Mouse (Mus musculus) heart, embryonic 13.5 days (tissue): ENCODE measurements around the gene Padi6. TPM values are rescaled to one million over a fixed set of nuclear protein-coding genes. Genes with fewer than 3 reads are reported as not detected.

Source experiments
- ATAC-seq: fragments of 200-750 bp; cut with Nextera tagmentation; 2 replicates; pipeline ENCODE4 v1.8.0; 2017; ENCODE audit warnings: moderate TSS enrichment; ENCODE audit not compliant: insufficient number of reproducible peaks, low FRiP score, low TSS enrichment; ENCODE audit errors: extremely low read depth
- H3K27ac ChIP-seq: fragments of 300-500 bp; sonication (generic); replicated peaks from 2 replicates; pipeline ENCODE4 v1.5.1; 2015; ENCODE audit warnings: moderate library complexity, mild to moderate bottlenecking, inconsistent platforms
- H3K27me3 ChIP-seq: fragments of 300-500 bp; sonication (generic); replicated peaks from 2 replicates; pipeline ENCODE4 v1.6.1; 2015; ENCODE audit warnings: mild to moderate bottlenecking, inconsistent platforms
- H3K36me3 ChIP-seq: fragments of 300-500 bp; sonication (generic); 2 replicates; pipeline ENCODE4 v1.6.1; 2015; ENCODE audit warnings: mild to moderate bottlenecking, inconsistent platforms
- H3K4me1 ChIP-seq: fragments of 300-500 bp; sonication (generic); 2 replicates; pipeline ENCODE4 v1.6.1; 2015; ENCODE audit warnings: inconsistent platforms
- H3K4me2 ChIP-seq: fragments of 300-500 bp; sonication (generic); 2 replicates; pipeline ENCODE4 v1.6.1; 2015; ENCODE audit warnings: inconsistent platforms, mild to moderate bottlenecking, moderate library complexity
- H3K4me3 ChIP-seq: fragments of 300-500 bp; sonication (generic); 2 replicates; pipeline ENCODE4 v1.5.1; 2015; ENCODE audit warnings: moderate library complexity, mild to moderate bottlenecking, inconsistent platforms
- H3K9ac ChIP-seq: fragments of 300-500 bp; sonication (generic); 2 replicates; pipeline ENCODE4 v1.6.1; 2015; ENCODE audit warnings: inconsistent platforms, mild to moderate bottlenecking, moderate library complexity
- H3K9me3 ChIP-seq: fragments of 300-500 bp; sonication (generic); 2 replicates; pipeline ENCODE4 v1.6.1; 2016; ENCODE audit warnings: inconsistent platforms
- WGBS: fragments of 180-500 bp; shearing (Covaris S2); methylation state at CpG from one replicate; pipeline ENCODE4 v1.1.7; 2015; ENCODE audit warnings: mixed read lengths; 5-methylcytosine and 5-hydroxymethylcytosine counted together
- polyA plus RNA-seq: library from polyadenylated mRNA; unstranded; fragments of >200 nt; fragmentation: Nextera tagmentation; extraction: Ambion mirVana; gene quantifications from 2 replicates; pipeline ENCODE4 v1.2.1, GENCODE M21; 2015

Gene Padi6
- not detected in 2 replicates for polyA plus RNA-seq

DNA sequence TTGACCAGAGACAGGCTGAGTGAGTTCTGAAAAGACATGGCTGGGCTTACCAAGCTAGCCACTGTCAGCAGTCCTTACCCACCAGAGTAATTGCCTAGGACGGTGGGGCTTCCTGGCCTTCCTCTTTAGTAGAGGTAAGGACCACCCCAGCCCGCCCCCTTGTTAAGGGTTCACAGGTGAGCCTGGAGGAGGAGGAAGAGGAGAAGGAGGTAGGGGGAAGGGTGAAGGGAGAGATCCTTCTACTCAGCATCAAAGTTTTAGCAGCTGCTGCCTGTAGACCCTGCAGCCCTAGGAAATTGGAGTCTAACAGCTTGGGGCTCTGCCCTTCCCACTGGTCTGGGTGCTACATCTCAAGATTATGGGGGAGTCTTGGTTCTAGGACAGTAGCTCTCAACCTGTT lies at the start of gene Padi6:
Gene Padi6, minus strand, starts transcription at position 101 of the 400 bp plus-strand sequence.
- Histone ChIP-seq H3K36me3 (no peaks in the 10 kb centered on the region), H3K4me3 (no peak within 1 kb of the TSS), H3K9me3 (no peaks in the 10 kb centered on the region), H3K27ac (no peak within 1 kb of the TSS), H3K9ac (no peak within 1 kb of the TSS), H3K27me3 (peaks cover 18% of the 10 kb centered on the region; the same call in 1 of the 2 replicates), H3K4me2 (no peak within 1 kb of the TSS), H3K4me1 (peaks cover 10% of the 10 kb centered on the region)
- no peak for ATAC-seq
- WGBS = 52% methylated on average over 2 of the region's 2 CpGs

DNA sequence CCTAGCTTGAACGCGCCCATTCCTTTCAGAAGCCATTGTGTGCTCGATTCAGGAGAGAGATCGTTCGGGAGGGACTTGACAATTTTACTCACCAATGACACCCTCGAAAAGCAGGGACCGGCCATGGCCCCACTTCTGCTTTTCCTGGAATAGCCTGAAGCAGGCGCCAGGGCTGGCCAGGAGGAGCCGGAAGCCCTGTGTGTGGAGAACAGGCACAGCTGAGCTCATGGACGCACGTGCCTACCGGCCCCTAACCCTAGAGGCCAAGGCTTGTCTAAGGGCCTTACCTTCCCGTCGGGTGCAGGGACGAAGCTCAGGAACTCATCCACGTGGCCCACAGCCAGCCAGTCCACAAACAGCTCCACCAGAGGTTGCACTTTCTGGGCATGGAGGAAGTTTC lies 48.6 kb upstream of the Padi6 start:
- Histone ChIP-seq H3K4me3 (no peak overlapping the region), H3K4me1 (peaks cover 15% of the 10 kb centered on the region), H3K27ac (no peak overlapping the region), H3K9me3 (peaks cover 5% of the 10 kb centered on the region; the same call in 1 of the 2 replicates), H3K9ac (no peak overlapping the region), H3K4me2 (no peak overlapping the region), H3K36me3 (no peaks in the 10 kb centered on the region), H3K27me3 (0 out of 2 replicates have a peak, but pooled peaks cover 10% of the 10 kb centered on the region)
- ATAC-seq = no peak
- WGBS = 82% methylated on average over 16 of the region's 16 CpGs

DNA sequence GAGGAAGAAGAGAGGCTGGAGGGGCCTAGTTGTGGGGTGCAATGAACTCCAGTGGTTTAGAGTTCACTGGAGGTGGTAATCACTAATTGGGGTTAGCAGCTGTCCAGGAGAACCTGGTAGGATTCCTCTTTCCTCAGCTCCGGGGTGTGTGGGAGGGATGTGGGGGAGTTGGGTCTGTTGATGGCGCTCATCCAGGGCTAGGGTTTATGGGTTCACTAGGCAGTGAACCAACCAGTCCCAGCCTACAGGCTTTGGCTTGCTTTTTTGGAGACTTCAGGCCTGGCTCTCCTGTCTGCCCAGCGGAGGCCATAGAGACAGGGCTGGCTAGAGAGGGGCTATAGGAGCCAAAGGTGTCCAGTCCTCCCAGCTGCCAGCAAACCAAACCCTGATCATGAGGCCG lies 47.5 kb upstream of the Padi6 start:
- H3K4me1 ChIP-seq = peaks cover 15% of the 10 kb centered on the region
- 76% methylated on average over 4 of the region's 4 CpGs for WGBS

DNA sequence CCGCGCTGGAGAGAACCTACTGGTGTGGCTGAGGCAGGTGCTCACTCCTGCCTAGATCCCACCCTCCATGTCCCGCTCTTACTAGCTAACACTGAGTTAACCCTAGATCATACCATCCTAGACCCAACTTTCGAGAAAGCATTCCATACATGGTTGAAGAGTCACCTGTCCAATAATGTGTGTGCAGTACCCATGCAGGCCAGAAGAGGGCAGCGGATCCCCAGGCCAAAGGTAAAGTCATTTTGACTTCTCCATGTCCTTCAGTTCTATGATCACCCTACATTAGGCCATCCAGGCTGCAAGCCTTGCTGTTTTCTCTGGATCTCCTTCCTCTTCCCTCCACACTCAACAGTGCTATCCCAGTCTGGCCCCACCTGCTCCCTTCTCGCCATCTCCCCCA lies 46.5 kb upstream of the Padi6 start:
- Histone ChIP-seq H3K9me3 (peaks cover 5% of the 10 kb centered on the region; the same call in 1 of the 2 replicates), H3K4me3 (no peak overlapping the region), H3K36me3 (no peaks in the 10 kb centered on the region), H3K27ac (no peak overlapping the region), H3K4me2 (no peak overlapping the region), H3K27me3 (0 out of 2 replicates have a peak, but pooled peaks cover 10% of the 10 kb centered on the region), H3K9ac (no peak overlapping the region), H3K4me1 (peaks cover 15% of the 10 kb centered on the region)
- 46% methylated on average over 6 of the region's 6 CpGs for WGBS
- no peak for ATAC-seq

More for the DNA sequence above, 47.5 kb upstream of the Padi6 start:
- Histone ChIP-seq H3K4me2 (no peak overlapping the region), H3K27me3 (0 out of 2 replicates have a peak, but pooled peaks cover 10% of the 10 kb centered on the region), H3K9ac (0 out of 2 replicates have a peak overlapping the region, but pooled peaks have one; percentile 19), H3K36me3 (no peaks in the 10 kb centered on the region), H3K4me3 (no peak overlapping the region), H3K9me3 (peaks cover 5% of the 10 kb centered on the region; the same call in 1 of the 2 replicates), H3K27ac (no peak overlapping the region)
- ATAC-seq = no peak

DNA sequence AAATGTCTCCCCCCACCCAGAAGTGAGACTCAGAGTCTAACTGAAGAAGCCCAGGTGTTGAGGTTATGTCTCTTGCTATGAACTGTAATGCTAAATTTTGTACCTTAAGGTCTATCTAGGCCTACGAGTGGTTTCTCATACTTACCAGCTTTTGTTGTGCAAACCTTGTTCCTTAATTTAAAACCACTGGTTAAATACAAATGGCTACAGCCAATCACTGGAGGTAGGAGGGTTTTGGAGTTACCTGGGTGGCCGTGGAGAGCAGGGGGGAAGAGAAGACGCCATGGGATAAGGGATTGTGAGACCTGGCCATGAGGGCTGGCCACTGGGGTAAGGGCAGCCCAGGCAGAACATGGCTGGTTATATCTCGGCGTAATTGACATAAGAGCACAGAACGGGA lies 45.8 kb upstream of the Padi6 start:
- ATAC-seq = no peak
- Histone ChIP-seq H3K27ac (no peak overlapping the region), H3K4me3 (no peak overlapping the region), H3K9me3 (peaks cover 5% of the 10 kb centered on the region; the same call in 1 of the 2 replicates), H3K27me3 (0 out of 2 replicates have a peak, but pooled peaks cover 10% of the 10 kb centered on the region), H3K4me2 (no peak overlapping the region), H3K4me1 (peaks cover 15% of the 10 kb centered on the region), H3K9ac (no peak overlapping the region), H3K36me3 (no peaks in the 10 kb centered on the region)
- 76% methylated on average over 6 of the region's 6 CpGs for WGBS

DNA sequence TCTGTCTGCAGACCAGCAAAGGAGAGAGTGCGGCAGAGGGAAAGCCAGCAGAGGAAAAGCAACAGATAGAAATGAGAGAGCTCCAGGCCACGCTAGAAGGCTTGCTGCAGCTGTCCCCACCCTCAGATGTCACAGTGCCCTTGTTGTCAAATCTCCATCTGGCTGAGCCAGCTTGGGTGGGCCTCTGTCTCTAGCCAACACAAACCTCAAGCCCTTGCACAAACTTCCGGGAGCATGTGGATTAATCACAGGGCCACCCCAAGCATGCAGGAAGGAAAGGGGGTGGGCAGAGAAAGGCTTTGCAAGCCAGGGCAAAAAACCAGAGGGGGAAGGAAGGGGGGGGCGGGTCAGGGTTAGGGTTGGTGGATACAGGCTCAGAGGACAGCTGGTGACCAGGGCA lies 45.0 kb upstream of the Padi6 start:
- Histone ChIP-seq H3K27me3 (0 out of 2 replicates have a peak, but pooled peaks cover 4% of the 10 kb centered on the region), H3K4me1 (peaks cover 15% of the 10 kb centered on the region), H3K9me3 (peaks cover 5% of the 10 kb centered on the region; the same call in 1 of the 2 replicates), H3K27ac (no peak overlapping the region), H3K4me2 (no peak overlapping the region), H3K4me3 (no peak overlapping the region), H3K9ac (no peak overlapping the region), H3K36me3 (no peaks in the 10 kb centered on the region)
- ATAC-seq = no peak
- 64% methylated on average over 3 of the region's 4 CpGs for WGBS

DNA sequence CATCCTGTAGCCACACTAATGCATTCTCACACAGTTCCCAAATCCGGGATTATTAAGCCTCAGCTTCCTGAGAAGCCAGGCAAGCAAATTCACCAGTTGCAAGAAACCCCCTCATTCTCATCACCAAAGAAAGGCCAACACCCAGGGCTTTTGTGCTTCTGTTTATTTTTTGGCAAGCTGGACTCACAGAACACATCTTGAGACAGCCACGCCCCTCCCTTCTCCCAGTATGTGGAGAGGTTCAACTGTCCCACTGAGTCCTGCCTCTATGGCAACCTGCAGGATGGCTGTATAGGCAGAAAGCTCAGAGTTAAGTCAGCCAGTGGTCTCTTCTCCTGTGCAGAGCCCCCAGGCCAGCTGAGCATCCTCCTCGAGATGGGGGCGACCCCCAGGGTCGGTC lies 42.8 kb upstream of the Padi6 start:
- H3K9me3 ChIP-seq = peaks cover 9% of the 10 kb centered on the region; the same call in 1 of the 2 replicates
- ATAC-seq = no peak
- H3K27ac ChIP-seq = no peak overlapping the region
- peaks cover 13% of the 10 kb centered on the region for H3K4me1 ChIP-seq
- no peak overlapping the region for H3K4me3 ChIP-seq
- 79% methylated on average over 5 of the region's 5 CpGs for WGBS
- no peaks in the 10 kb centered on the region for H3K36me3 ChIP-seq
- no peaks in the 10 kb centered on the region for H3K27me3 ChIP-seq
- H3K9ac ChIP-seq = no peak overlapping the region
- H3K4me2 ChIP-seq = no peak overlapping the region

DNA sequence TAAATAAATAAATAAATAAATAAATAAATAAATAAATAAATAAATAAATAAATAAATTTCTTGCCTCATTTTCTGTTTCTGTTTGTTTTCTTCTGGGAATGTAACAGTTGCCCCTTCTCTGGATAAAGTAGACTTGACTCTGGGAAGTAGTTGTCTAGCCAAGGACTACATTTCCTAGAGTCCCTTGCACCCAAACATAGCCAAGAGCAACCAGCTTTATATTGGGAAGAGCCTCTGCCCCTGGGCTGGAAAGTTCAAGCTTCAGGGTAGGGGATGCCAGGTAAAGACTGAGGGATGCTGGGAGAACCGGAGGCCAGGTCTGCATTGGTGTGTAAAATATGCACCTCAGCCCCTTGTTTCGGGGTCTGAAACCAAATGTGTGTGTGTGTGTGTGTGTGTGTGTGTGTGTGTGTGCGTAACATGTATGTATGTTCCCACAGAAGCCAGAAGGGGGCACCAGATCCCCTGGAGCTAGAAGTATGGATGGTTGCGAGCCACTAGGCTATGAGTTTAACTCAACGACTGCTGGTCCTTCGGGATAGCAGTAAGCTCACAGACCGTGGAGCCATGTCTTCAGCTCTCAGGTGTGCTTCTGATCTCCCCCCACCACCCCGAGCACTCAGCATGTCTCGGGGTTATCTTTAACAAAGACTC lies 42.0 kb upstream of the Padi6 start:
- no peak for ATAC-seq
- Histone ChIP-seq H3K4me1 (peaks cover 9% of the 10 kb centered on the region), H3K27me3 (no peaks in the 10 kb centered on the region), H3K36me3 (no peaks in the 10 kb centered on the region), H3K4me2 (no peak overlapping the region), H3K9ac (no peak overlapping the region), H3K27ac (no peak overlapping the region), H3K4me3 (no peak overlapping the region), H3K9me3 (peaks cover 9% of the 10 kb centered on the region; the same call in 1 of the 2 replicates)
- WGBS = 91% methylated on average over 9 of the region's 9 CpGs

DNA sequence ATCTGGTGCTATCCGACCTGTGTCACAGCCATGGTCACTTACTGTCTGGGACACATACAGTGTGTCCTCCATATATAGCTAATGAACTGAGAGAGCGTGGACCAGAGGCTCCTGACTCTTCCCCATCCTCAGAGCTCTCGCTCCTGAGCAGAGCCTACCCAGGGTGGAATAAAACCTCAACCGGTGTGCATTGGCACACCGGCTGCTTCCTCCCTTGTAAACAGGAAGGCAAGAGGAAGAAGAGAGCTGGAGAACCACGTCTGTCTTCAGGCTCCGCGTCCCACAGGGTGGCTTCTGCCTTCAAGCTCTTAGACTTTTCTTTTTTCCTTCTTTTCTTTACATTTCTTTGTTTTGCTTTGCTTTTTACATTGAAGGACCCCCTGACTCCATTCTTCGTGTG lies 40.4 kb upstream of the Padi6 start:
- H3K9me3 ChIP-seq = peaks cover 9% of the 10 kb centered on the region; the same call in 1 of the 2 replicates
- H3K27me3 ChIP-seq = no peaks in the 10 kb centered on the region
- H3K4me3 ChIP-seq = no peak overlapping the region
- H3K4me1 ChIP-seq = peaks cover 9% of the 10 kb centered on the region
- no peaks in the 10 kb centered on the region for H3K36me3 ChIP-seq
- no peak for ATAC-seq
- 82% methylated on average over 9 of the region's 9 CpGs for WGBS
- H3K4me2 ChIP-seq = no peak overlapping the region
- H3K27ac ChIP-seq = no peak overlapping the region
- H3K9ac ChIP-seq = no peak overlapping the region

DNA sequence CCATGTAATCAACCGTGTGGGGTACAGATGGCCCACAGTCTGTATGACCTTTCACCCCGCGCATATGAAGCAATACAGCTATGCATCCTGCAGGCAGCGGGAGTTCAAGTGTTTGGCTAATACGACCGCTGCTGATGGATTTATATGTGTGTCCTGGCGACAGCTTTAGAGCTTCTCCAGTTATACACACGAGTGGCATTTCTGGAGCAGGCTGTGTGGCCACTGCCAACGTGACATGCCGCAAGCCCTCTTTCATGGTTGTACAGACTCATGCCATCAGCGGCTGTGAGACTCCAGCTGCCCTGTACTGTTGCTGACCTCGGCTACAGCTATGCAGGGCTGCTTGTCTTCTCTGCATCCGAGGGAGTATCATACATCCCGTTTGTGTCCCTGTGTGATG lies 38.1 kb upstream of the Padi6 start:
- H3K27ac ChIP-seq = peak overlapping the region; percentile 51
- H3K36me3 ChIP-seq = no peaks in the 10 kb centered on the region
- H3K4me2 ChIP-seq = no peak overlapping the region
- ATAC-seq = no peak
- H3K9me3 ChIP-seq = peaks cover 3% of the 10 kb centered on the region; the same call in 1 of the 2 replicates
- H3K9ac ChIP-seq = no peak overlapping the region
- no peak overlapping the region for H3K4me3 ChIP-seq
- H3K27me3 ChIP-seq = no peaks in the 10 kb centered on the region
- peaks cover 9% of the 10 kb centered on the region for H3K4me1 ChIP-seq
- WGBS = 67% methylated on average over 14 of the region's 14 CpGs

DNA sequence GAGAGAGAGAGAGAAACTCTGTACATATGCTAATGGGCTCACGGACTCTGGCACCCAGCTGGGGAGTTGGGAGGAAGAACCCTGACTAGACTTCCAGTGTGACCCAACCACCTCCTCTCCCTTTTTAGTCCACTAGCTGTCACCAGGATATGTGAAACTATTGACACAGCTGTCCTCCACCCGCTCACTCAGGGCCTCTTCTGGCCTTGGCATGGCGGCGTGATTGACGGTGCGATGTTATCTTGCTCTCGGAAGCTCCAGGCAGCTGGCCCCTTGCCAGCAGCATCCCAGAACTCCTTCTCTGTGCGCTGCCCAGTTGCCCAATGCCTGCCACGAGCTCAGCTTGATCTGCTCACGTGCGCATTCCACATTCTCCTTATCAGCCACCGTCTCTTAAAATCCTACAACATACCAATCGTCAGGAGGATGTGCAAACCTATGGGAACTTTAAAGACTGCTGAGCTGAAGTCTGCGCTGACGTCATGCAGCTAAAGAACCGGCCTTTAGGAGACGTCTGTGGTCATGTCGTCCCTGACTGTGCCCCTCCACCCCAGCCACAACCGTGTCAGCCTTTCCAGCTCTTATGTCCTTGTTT lies 37.5 kb upstream of the Padi6 start:
- H3K4me3 ChIP-seq = no peak overlapping the region
- H3K4me2 ChIP-seq = peak overlapping the region; percentile 4
- H3K9ac ChIP-seq = no peak overlapping the region
- peaks cover 9% of the 10 kb centered on the region for H3K4me1 ChIP-seq
- no peaks in the 10 kb centered on the region for H3K36me3 ChIP-seq
- WGBS = 14% methylated on average over 19 of the region's 19 CpGs
- ATAC-seq = 0 out of 2 replicates have a peak, but pooled peaks have one; percentile 28
- H3K27me3 ChIP-seq = no peaks in the 10 kb centered on the region
- H3K27ac ChIP-seq = peak overlapping the region; percentile 51
- H3K9me3 ChIP-seq = peaks cover 3% of the 10 kb centered on the region; the same call in 1 of the 2 replicates
